Mouse (Mus musculus) intestine, embryonic 15.5 days (tissue): ENCODE results near the gene Mark4. TPM values are rescaled to one million over a fixed set of nuclear protein-coding genes. Genes with fewer than 3 reads are reported as not detected.

Experiments used
- ATAC-seq: fragments of 200-750 bp; cut with Nextera tagmentation; 2 replicates; pipeline ENCODE4 v1.8.0; 2017; ENCODE audit warnings: moderate TSS enrichment, moderate library complexity
- H3K27ac ChIP-seq: fragments of 300-500 bp; sonication (generic); 2 replicates; pipeline ENCODE4 v1.5.1; 2015; ENCODE audit warnings: mild to moderate bottlenecking, inconsistent platforms
- H3K27me3 ChIP-seq: fragments of 300-500 bp; sonication (generic); replicated peaks from 2 replicates; pipeline ENCODE4 v1.6.1; 2015; ENCODE audit warnings: inconsistent platforms
- H3K36me3 ChIP-seq: fragments of 300-500 bp; sonication (generic); 2 replicates; pipeline ENCODE4 v1.6.1; 2015; ENCODE audit warnings: inconsistent platforms
- H3K4me1 ChIP-seq: fragments of 300-500 bp; sonication (generic); replicated peaks from 2 replicates; pipeline ENCODE4 v1.6.1; 2015; ENCODE audit warnings: inconsistent platforms
- H3K4me2 ChIP-seq: fragments of 300-500 bp; sonication (generic); replicated peaks from 2 replicates; pipeline ENCODE4 v1.6.1; 2015; ENCODE audit warnings: mild to moderate bottlenecking, inconsistent platforms
- H3K4me3 ChIP-seq: fragments of 300-500 bp; sonication (generic); replicated peaks from 2 replicates; pipeline ENCODE4 v1.5.1; 2015; ENCODE audit warnings: inconsistent platforms
- H3K9ac ChIP-seq: fragments of 300-500 bp; sonication (generic); 2 replicates; pipeline ENCODE4 v1.6.1; 2015; ENCODE audit warnings: inconsistent platforms
- H3K9me3 ChIP-seq: fragments of 300-500 bp; sonication (generic); 2 replicates; pipeline ENCODE4 v1.6.1; 2016; ENCODE audit warnings: inconsistent platforms
- WGBS: fragments of 180-500 bp; shearing (Covaris S2); methylation state at CpG from one replicate; pipeline ENCODE4 v1.1.7; 2015; 5-methylcytosine and 5-hydroxymethylcytosine counted together
- polyA plus RNA-seq: library from polyadenylated mRNA; unstranded; fragments of >200 nt; fragmentation: Nextera tagmentation; extraction: Ambion mirVana; gene quantifications from 2 replicates; pipeline ENCODE4 v1.2.1, GENCODE M21; 2015

Gene Mark4
- 5.8 and 6.1 TPM in 2 replicates for polyA plus RNA-seq

DNA sequence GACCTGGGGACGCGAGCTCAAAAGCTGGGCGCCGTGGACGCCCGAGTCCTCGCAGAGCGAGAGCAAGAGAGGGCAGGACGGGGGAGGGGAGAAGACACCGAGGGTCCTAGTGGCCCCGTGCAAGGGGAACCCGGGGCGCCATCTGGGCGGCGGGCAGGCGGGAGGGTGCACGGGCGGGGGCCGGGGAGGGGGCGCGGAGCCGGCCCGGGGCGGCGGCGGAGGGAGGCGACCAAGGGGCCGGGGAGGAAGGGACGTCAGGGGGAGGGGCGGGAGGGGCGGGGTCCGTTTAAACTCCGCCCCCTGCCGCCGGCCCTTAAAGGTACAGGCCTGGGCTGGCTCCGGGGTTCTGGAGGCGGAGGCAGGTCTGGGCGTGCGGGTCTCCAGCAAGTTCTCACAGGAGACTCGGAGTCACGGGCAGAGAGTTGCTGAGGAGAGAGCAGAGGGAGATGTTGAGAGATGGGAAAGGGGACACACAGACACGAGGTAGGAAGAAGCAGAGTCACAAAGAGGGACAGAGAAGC is at the start of gene Mark4:
Gene Mark4 (minus strand): TSS at position 231 of the 521 bp plus-strand sequence.
- peaks cover 16% of the 10 kb centered on the region for H3K4me1 ChIP-seq
- H3K9me3 ChIP-seq, result no peaks in the 10 kb centered on the region
- peaks cover 3% of the 10 kb centered on the region; the same call in 1 of the 2 replicates for H3K36me3 ChIP-seq
- H3K4me3 ChIP-seq, result peak within 1 kb of the TSS; percentile 92
- peak within 1 kb of the TSS; percentile 95 for H3K4me2 ChIP-seq
- peak; percentile 92 for ATAC-seq
- H3K27me3 ChIP-seq, result no peaks in the 10 kb centered on the region
- peak within 1 kb of the TSS; percentile 71 for H3K27ac ChIP-seq
- H3K9ac ChIP-seq, result peak within 1 kb of the TSS; percentile 90
- 1% methylated on average over 20 of the region's 42 CpGs for WGBS

DNA sequence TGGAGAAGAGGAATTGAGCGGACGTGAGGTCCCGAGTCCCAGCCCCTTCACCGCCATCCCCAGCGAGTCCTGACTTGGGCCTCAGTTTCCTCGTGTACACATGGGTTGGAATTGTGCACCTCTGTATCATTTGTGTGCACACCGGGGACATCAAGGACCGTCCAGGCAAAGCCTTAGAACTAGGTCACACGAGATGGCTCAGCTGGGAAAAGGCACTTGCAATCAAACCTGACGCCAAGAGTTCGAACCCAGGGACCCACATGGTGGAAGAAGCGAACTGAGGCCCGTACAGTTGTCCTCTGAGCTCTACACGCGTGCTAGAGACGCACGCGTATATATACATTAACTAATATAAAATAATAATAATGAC is 49.0 kb upstream of the Mark4 start:
- Histone ChIP-seq H3K4me3 (peak overlapping the region; percentile 89), H3K27ac (peak overlapping the region; percentile 17; the same call in 1 of the 2 replicates), H3K27me3 (no peaks in the 10 kb centered on the region), H3K9ac (peak overlapping the region; percentile 65), H3K4me1 (peaks cover 17% of the 10 kb centered on the region), H3K9me3 (no peaks in the 10 kb centered on the region), H3K36me3 (no peaks in the 10 kb centered on the region), H3K4me2 (peak overlapping the region; percentile 97)
- ATAC-seq, result no peak
- WGBS, result 4% methylated on average over 18 of the region's 18 CpGs

- Histone ChIP-seq H3K9me3 (no peaks in the 10 kb centered on the region), H3K4me2 (peak overlapping the region; percentile 97), H3K27me3 (no peaks in the 10 kb centered on the region), H3K4me1 (peaks cover 17% of the 10 kb centered on the region), H3K4me3 (peak overlapping the region; percentile 89), H3K9ac (peak overlapping the region; percentile 65), H3K36me3 (no peaks in the 10 kb centered on the region), H3K27ac (peak overlapping the region; percentile 17; the same call in 1 of the 2 replicates)
- no peak for ATAC-seq
- WGBS, result 2% methylated on average over 68 of the region's 71 CpGs
These were observed 48.5 kb upstream of the Mark4 start for GRCm38 (mm10) chr7:19506969-19507611.

DNA sequence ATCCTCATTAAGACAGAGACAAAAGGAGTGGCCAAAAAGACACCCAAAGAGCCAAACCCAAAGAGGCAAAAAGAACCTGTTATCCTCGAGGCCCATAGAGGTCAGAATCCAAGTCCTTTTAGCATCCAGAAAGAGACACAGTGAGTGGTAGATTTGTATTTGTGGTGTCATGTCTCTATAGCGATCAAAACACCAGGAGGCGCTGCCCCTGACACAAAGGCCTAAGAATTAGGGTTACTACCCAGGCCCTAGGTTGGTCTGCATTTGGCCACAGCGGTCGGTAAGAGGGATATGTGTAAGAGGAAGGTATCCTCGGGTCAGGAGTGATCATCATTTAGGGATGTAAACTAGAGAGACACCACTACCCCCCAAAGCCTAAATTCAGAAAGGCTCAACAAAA is 47.7 kb upstream of the Mark4 start:
- Histone ChIP-seq H3K27me3 (no peaks in the 10 kb centered on the region), H3K36me3 (no peaks in the 10 kb centered on the region), H3K27ac (no peak overlapping the region), H3K4me1 (peaks cover 17% of the 10 kb centered on the region), H3K4me2 (peak overlapping the region; percentile 97), H3K9me3 (no peaks in the 10 kb centered on the region), H3K9ac (no peak overlapping the region), H3K4me3 (peak overlapping the region; percentile 89)
- no peak for ATAC-seq
- 39% methylated on average over 6 of the region's 6 CpGs for WGBS

DNA sequence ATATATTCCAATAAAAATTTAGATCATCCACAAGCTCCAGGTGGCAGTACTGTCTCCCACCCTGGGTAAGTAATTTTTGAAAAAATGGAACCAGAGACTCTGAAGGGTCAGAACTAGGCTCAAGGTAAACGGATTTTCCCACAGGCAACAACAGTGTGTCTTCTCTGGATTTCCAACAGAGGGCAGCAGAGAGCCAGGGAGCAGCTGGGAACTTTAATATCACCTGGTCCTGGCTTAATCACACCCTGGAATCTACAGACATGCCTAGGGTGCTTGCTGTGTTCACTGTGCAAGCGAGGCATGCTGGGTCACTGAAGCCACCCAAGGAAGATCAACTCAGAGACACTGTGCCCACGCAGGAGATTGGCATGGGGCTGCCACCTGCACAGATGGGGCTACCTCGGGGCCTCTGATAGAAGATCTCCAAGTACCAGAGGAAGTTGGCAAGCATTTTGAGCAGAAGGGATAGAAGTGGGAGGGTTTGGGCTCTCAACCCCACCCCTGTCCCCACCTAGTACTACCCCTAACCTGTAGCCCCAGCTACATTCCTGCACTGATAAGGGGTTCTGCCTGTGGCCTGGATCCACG is 45.0 kb upstream of the Mark4 start:
- Histone ChIP-seq H3K9me3 (no peaks in the 10 kb centered on the region), H3K4me1 (peaks cover 14% of the 10 kb centered on the region; the same call in 1 of the 2 replicates), H3K9ac (no peak overlapping the region), H3K36me3 (no peaks in the 10 kb centered on the region), H3K4me2 (no peak overlapping the region), H3K4me3 (no peak overlapping the region), H3K27ac (no peak overlapping the region), H3K27me3 (no peaks in the 10 kb centered on the region)
- 0 out of 2 replicates have a peak, but pooled peaks have one; percentile 3 for ATAC-seq
- WGBS, result 28% methylated on average over 5 of the region's 5 CpGs

- Histone ChIP-seq H3K4me1 (peaks cover 3% of the 10 kb centered on the region; the same call in 1 of the 2 replicates), H3K36me3 (no peaks in the 10 kb centered on the region), H3K4me2 (no peak overlapping the region), H3K4me3 (no peak overlapping the region), H3K9me3 (no peaks in the 10 kb centered on the region), H3K27ac (no peak overlapping the region), H3K27me3 (no peaks in the 10 kb centered on the region), H3K9ac (no peak overlapping the region)
- 78% methylated on average over 4 of the region's 4 CpGs for WGBS
- ATAC-seq, result no peak
These were observed 43.0 kb upstream of the Mark4 start for GRCm38 (mm10) chr7:19501658-19502057.

DNA sequence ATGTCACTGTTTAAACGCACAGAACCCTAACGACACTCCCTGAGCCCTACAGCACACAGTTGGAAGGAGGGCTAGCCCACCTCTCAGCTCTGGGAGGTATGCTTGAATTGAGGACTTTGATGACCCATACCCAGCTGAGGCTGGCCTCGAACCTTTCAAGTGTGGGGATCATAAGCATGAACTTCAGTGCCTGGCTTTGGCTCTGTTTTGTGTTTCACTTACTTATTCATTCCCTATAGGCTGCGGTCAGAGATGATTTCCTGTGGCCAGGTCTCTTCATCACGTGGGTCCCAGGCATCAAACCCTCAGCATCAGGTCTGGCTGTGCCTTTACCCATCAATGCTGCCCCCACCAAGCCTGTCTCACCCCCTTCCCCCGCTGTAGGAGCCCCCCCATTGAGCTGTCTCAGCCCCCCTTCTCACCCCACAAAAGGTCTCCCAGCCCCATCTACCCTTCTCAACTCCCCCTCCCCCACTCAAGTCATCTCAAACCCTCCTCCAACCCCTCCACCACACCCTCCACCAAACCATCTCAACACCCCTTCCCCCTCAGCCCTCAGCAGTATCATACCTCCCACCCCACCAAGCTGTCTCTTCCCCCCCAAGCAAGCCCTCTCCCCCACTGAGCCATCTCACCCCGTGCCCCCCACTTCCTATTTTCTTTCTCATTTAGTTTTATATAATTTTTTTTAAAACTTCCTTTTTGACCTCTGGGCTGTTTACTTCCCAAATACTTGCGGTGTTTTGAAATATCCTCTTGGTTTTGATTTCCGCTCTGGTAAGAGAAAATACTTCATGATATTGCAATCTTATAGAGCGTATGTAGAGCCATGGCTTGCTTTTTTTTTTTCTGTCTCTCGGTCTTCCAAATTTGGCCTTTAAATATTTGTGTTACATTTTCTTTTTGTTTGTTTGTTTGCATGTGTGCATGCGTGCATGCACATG is 42.1 kb upstream of the Mark4 start:
- Histone ChIP-seq H3K4me3 (no peak overlapping the region), H3K27ac (no peak overlapping the region), H3K9me3 (no peaks in the 10 kb centered on the region), H3K9ac (no peak overlapping the region), H3K4me1 (0 out of 2 replicates have a peak, but pooled peaks cover 2% of the 10 kb centered on the region), H3K4me2 (no peak overlapping the region), H3K27me3 (no peaks in the 10 kb centered on the region), H3K36me3 (no peaks in the 10 kb centered on the region)
- ATAC-seq, result no peak
- 67% methylated on average over 12 of the region's 12 CpGs for WGBS

DNA sequence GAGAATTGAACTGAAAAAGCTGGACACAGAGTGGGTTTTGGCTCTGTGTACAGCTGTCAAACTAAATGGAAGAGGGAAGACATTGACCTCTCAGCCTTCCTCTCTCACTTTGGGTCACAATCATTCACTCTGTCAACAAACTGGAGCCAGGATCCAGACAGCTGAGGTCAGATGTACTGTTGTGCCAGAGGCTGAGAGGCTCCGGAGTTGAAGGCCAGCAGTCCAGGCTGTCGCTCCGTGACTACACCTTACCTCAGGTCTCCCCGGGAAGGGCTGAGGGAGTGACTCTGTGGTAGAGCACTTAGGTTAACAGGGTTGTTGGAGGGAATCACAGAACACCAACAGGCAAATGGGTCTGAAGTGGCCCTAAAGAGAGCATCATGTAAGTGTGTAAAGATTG is 39.7 kb upstream of the Mark4 start:
- ATAC-seq, result no peak
- 63% methylated on average over 4 of the region's 4 CpGs for WGBS
- Histone ChIP-seq H3K4me2 (no peak overlapping the region), H3K9ac (no peak overlapping the region), H3K27ac (no peak overlapping the region), H3K4me3 (no peak overlapping the region), H3K4me1 (0 out of 2 replicates have a peak, but pooled peaks cover 2% of the 10 kb centered on the region), H3K36me3 (no peaks in the 10 kb centered on the region), H3K9me3 (no peaks in the 10 kb centered on the region), H3K27me3 (no peaks in the 10 kb centered on the region; the same call in 1 of the 2 replicates)

- no peaks in the 10 kb centered on the region for H3K36me3 ChIP-seq
- no peaks in the 10 kb centered on the region for H3K9me3 ChIP-seq
- no peak overlapping the region for H3K4me2 ChIP-seq
- H3K27ac ChIP-seq, result no peak overlapping the region
- peaks cover 11% of the 10 kb centered on the region for H3K27me3 ChIP-seq
- no peak for ATAC-seq
- H3K9ac ChIP-seq, result no peak overlapping the region
- H3K4me3 ChIP-seq, result no peak overlapping the region
- peaks cover 8% of the 10 kb centered on the region for H3K4me1 ChIP-seq
- WGBS, result 77% methylated on average over 5 of the region's 5 CpGs
These were observed 37.6 kb upstream of the Mark4 start for GRCm38 (mm10) chr7:19496214-19496555.

GRCm38 (mm10) chr7:19495521-19496213 is 37.0 kb upstream of the Mark4 start:
- H3K27me3 ChIP-seq, result peaks cover 17% of the 10 kb centered on the region
- no peak overlapping the region for H3K9ac ChIP-seq
- WGBS, result 55% methylated on average over 20 of the region's 20 CpGs
- no peak for ATAC-seq
- no peak overlapping the region for H3K4me3 ChIP-seq
- H3K27ac ChIP-seq, result no peak overlapping the region
- H3K36me3 ChIP-seq, result no peaks in the 10 kb centered on the region
- no peak overlapping the region for H3K4me2 ChIP-seq
- H3K9me3 ChIP-seq, result no peaks in the 10 kb centered on the region
- H3K4me1 ChIP-seq, result peaks cover 8% of the 10 kb centered on the region

DNA sequence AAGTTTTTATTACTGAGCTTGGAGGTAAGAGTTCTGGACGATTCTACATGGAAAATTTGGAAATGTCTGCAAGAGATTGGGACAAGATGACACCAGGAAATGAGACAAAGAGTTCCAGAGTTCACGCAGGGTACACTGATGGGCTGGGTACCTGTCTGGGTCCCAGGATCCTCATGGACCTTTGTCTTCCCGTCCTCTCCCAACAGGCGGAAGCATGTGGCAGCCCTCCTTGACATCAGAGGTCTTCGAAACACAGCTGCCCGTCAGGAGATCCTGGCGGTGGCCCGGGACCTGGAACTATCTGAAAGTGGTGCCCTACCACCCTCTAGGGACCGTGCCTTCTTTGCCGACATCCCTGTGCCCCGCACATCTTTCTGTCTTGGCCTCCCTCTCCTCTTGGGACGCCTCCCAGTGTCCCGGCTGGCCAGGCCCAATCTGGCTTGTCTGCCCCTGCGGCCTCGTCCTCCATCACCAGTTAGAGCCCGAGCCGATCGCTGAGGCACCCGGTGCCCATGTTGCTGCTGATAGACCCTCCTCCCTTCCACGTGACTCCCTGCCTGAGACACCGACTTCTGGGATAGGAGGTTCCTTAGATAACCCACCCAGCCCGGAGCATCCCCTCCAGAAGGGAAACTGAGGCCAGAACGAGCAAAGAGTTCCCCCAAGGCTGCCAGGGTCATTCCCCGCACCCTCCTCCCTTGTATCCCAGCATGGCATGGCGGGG is 36.3 kb upstream of the Mark4 start:
- H3K27me3 ChIP-seq, result peaks cover 21% of the 10 kb centered on the region
- H3K4me3 ChIP-seq, result no peak overlapping the region
- H3K27ac ChIP-seq, result no peak overlapping the region
- 81% methylated on average over 25 of the region's 25 CpGs for WGBS
- no peaks in the 10 kb centered on the region for H3K9me3 ChIP-seq
- peaks cover 8% of the 10 kb centered on the region for H3K4me1 ChIP-seq
- no peak overlapping the region for H3K4me2 ChIP-seq
- H3K36me3 ChIP-seq, result no peaks in the 10 kb centered on the region
- H3K9ac ChIP-seq, result no peak overlapping the region
- no peak for ATAC-seq
